Mouse (Mus musculus): ENCODE results near the gene Thada.
"Not testable (repeated sequence)": the region's sequence is repeated elsewhere in the genome, so short reads cannot be mapped to it uniquely, and the experiment has no call there.

The Thada gene

GRCm38 (mm10) chr17:84213464-84213863 lies 252.5 kb downstream of the Thada start:
- no peak for DNase-seq

GRCm38 (mm10) chr17:84207611-84208010 lies 258.4 kb downstream of the Thada start:
- DNase-seq: no peak

- no peak for DNase-seq
Observed at GRCm38 (mm10) chr17:84206239-84206638, 259.8 kb downstream of the Thada start.

- DNase-seq: no peak
Observed at GRCm38 (mm10) chr17:84204962-84205361, 261.0 kb downstream of the Thada start.

GRCm38 (mm10) chr17:84203340-84203739 lies 262.7 kb downstream of the Thada start:
- DNase-seq: no peak

GRCm38 (mm10) chr17:84201183-84201582 lies 264.8 kb downstream of the Thada start:
- no peak for DNase-seq

GRCm38 (mm10) chr17:84197912-84198344 lies 268.1 kb downstream of the Thada start:
- no peak for DNase-seq

- no peak for DNase-seq
Observed at GRCm38 (mm10) chr17:84196329-84196728, 269.7 kb downstream of the Thada start.

- DNase-seq: no peak
Observed at GRCm38 (mm10) chr17:84195835-84196234, 270.2 kb downstream of the Thada start.

GRCm38 (mm10) chr17:84195003-84195395 lies 271.0 kb downstream of the Thada start:
- DNase-seq: no peak

GRCm38 (mm10) chr17:84194282-84195002 lies 271.6 kb downstream of the Thada start:
- no peak for DNase-seq

GRCm38 (mm10) chr17:84193411-84193810 lies 272.6 kb downstream of the Thada start:
- no peak for DNase-seq

GRCm38 (mm10) chr17:84191946-84192345 lies 274.1 kb downstream of the Thada start:
- no peak for DNase-seq

GRCm38 (mm10) chr17:84190885-84191284 lies 275.1 kb downstream of the Thada start:
- peak; percentile 72 to 77 for DNase-seq

- DNase-seq: no peak
Observed at GRCm38 (mm10) chr17:84189127-84189854, 276.7 kb downstream of the Thada start.

- DNase-seq: peak; percentile 54 to 61
Observed at GRCm38 (mm10) chr17:84188374-84188961, 277.5 kb downstream of the Thada start.

GRCm38 (mm10) chr17:84187727-84188373 lies 278.2 kb downstream of the Thada start, which contains the start of gene Zfp36l2:
TSS of gene Zfp36l2 (minus strand) at chr17:84187947.
- DNase-seq: peak; percentile 38 to 56

GRCm38 (mm10) chr17:84187264-84187663 lies 278.7 kb downstream of the Thada start:
- DNase-seq: not testable (repeated sequence)

GRCm38 (mm10) chr17:84186451-84187202 lies 279.4 kb downstream of the Thada start:
- no peak for DNase-seq

- no peak for DNase-seq
Observed at GRCm38 (mm10) chr17:84185581-84186450, 280.2 kb downstream of the Thada start.

- DNase-seq: no peak
Observed at GRCm38 (mm10) chr17:84185011-84185411, 281.0 kb downstream of the Thada start.

All from cerebellum, postnatal 36 days (tissue).